Comparison of ENCODE assay signal across 8 mouse cellular contexts in genomic region chrX:48593721-48594098, GRCm38 (mm10). TPM values are rescaled to one million over a fixed set of nuclear protein-coding genes. Genes with fewer than 3 reads are reported as not detected.
DNase-seq lines count a peak whose midpoint lies in the region; ATAC-seq and TF ChIP-seq lines count a peak whose summit lies in the region.

No protein-coding gene starts in this region.

- no peaks in the 10 kb centered on the region for H3K4me1 ChIP-seq in neural tube, embryonic 11.5 days (ENCODE audit: control insufficient read depth, insufficient read depth, low read length)
- peaks cover 8% of the 10 kb centered on the region; the same call in 1 of the 2 replicates for H3K4me1 ChIP-seq in forebrain, embryonic 15.5 days
- H3K4me1 ChIP-seq in liver, embryonic 14.5 days (replicated peaks; ENCODE audit: control insufficient read depth in 2 of 2, insufficient read depth in 2 of 2, low read length in 1 of 2): peaks cover 0 to 3% of the 10 kb centered on the region in 2 experiments; a peak in 1 of 4 replicates

- DNase-seq in cerebellum, adult 8-10 months: peak; percentile 6
- no peak for DNase-seq in cerebellum, postnatal 25 days
- DNase-seq in neural tube, embryonic 11.5 days (ENCODE audit: low spot score): no peak
- DNase-seq in neural tube, embryonic 10.5 days (ENCODE audit: extremely low spot score, low spot score): no peak
- DNase-seq in liver, embryonic 14.5 days (ENCODE audit: low read depth in 3 of 3, low spot score in 3 of 3): no peak
- DNase-seq in spleen, adult 18-20 months: no peak

- peak overlapping the region; percentile 57 for H3K4me3 ChIP-seq in neural tube, embryonic 11.5 days (ENCODE audit: low read depth, low read length)
- peak overlapping the region; percentile 71 for H3K4me3 ChIP-seq in forebrain, embryonic 15.5 days
- peak overlapping the region; percentile 70 to 75 for H3K4me3 ChIP-seq in liver, embryonic 14.5 days (ENCODE audit: insufficient read depth in 1 of 2, low read depth in 2 of 2, low read length in 2 of 2)

- no peaks in the 10 kb centered on the region for H3K36me3 ChIP-seq in neural tube, embryonic 11.5 days (ENCODE audit: control insufficient read depth, insufficient read depth, low read length)
- peaks cover 9% of the 10 kb centered on the region; the same call in 1 of the 2 replicates for H3K36me3 ChIP-seq in forebrain, embryonic 15.5 days
- peaks cover 3% of the 10 kb centered on the region; the same call in 1 of the 2 replicates for H3K36me3 ChIP-seq in liver, embryonic 14.5 days (replicated peaks; ENCODE audit: control insufficient read depth, insufficient read depth, low read depth)

- H3K27me3 ChIP-seq in neural tube, embryonic 11.5 days (ENCODE audit: control insufficient read depth, insufficient read depth, low read length): no peaks in the 10 kb centered on the region
- no peaks in the 10 kb centered on the region for H3K27me3 ChIP-seq in forebrain, embryonic 15.5 days
- no peaks in the 10 kb centered on the region for H3K27me3 ChIP-seq in liver, embryonic 14.5 days (ENCODE audit: control insufficient read depth, insufficient read depth, low read length)

- WGBS in neural tube, embryonic 11.5 days: 28% methylated on average over 13 of the region's 15 CpGs
- 34% methylated on average over 15 of the region's 15 CpGs for WGBS in forebrain, embryonic 15.5 days
- 17% methylated on average over 11 of the region's 15 CpGs for WGBS in liver, embryonic 14.5 days (ENCODE audit: insufficient replicate concordance)

- no peak for TF ChIP-seq CTCF in liver, embryonic 14.5 days (IDR thresholded peaks at IDR 0.05; ENCODE audit: low read depth)

- TF ChIP-seq EP300 in liver, embryonic 14.5 days (IDR thresholded peaks at IDR 0.05; ENCODE audit: low read depth): no peak

- peak; percentile 45 for ATAC-seq in neural tube, embryonic 11.5 days (ENCODE audit: insufficient read depth, low FRiP score, low TSS enrichment)
- ATAC-seq in forebrain, embryonic 15.5 days (replicated peaks): peak; percentile 47; the same call in 1 of the 2 replicates
- ATAC-seq in liver, embryonic 14.5 days (ENCODE audit: insufficient read depth): peak; percentile 23; the same call in 1 of the 2 replicates
- ATAC-seq in monocyte, adult 5-6 weeks (replicated peaks; ENCODE audit: insufficient number of reproducible peaks, low FRiP score, low TSS enrichment, poor library complexity, severe bottlenecking): no peak

- peak overlapping the region; percentile 34 for H3K4me2 ChIP-seq in neural tube, embryonic 11.5 days (ENCODE audit: low read depth)
- peak overlapping the region; percentile 38 for H3K4me2 ChIP-seq in forebrain, embryonic 15.5 days (replicated peaks)
- H3K4me2 ChIP-seq in liver, embryonic 14.5 days (ENCODE audit: low read depth): peak overlapping the region; percentile 70

- no peaks in the 10 kb centered on the region for H3K9me3 ChIP-seq in neural tube, embryonic 11.5 days (ENCODE audit: control insufficient read depth, low read length)
- H3K9me3 ChIP-seq in forebrain, embryonic 15.5 days: no peaks in the 10 kb centered on the region
- no peaks in the 10 kb centered on the region for H3K9me3 ChIP-seq in liver, embryonic 14.5 days (ENCODE audit: control insufficient read depth, low read length)

- peak overlapping the region; percentile 69 for H3K9ac ChIP-seq in neural tube, embryonic 11.5 days (ENCODE audit: low read length)
- peak overlapping the region; percentile 78 for H3K9ac ChIP-seq in forebrain, embryonic 15.5 days (replicated peaks)
- peak overlapping the region; percentile 68 for H3K9ac ChIP-seq in liver, embryonic 14.5 days (replicated peaks)

- peak overlapping the region; percentile 58 for H3K27ac ChIP-seq in neural tube, embryonic 11.5 days (ENCODE audit: low read depth, low read length)
- peak overlapping the region; percentile 86 for H3K27ac ChIP-seq in forebrain, embryonic 15.5 days (replicated peaks)
- H3K27ac ChIP-seq in liver, embryonic 14.5 days: no peak overlapping the region

RNA-seq across cellular contexts. Expression of gene Zfp280c, which starts 0.6 kb away (rescaled TPM):
- 15.8 and 19.1 TPM in 2 replicates for polyA plus RNA-seq in neural tube, embryonic 11.5 days (2014; fragmentation: Nextera tagmentation; extraction: Ambion mirVana)
- 11.0 and 13.9 TPM in 2 replicates for polyA plus RNA-seq in forebrain, embryonic 15.5 days (2015; fragmentation: Nextera tagmentation; extraction: Ambion mirVana)
- polyA plus RNA-seq in liver, embryonic 14.5 days (2012; rRNA removed): 5.2 and 5.4 TPM in 2 replicates
- 2.1 and 4.4 TPM in 2 replicates for polyA plus RNA-seq in liver, embryonic 14.5 days (2014; fragmentation: Nextera tagmentation; extraction: Ambion mirVana)
- 6.9 to 21.2 TPM (median 11.5 TPM) in 3 replicates for total RNA-seq in monocyte, adult 5-6 weeks (2017)

RNA-seq across cellular contexts. Expression of gene Slc25a14, which starts 29.5 kb away (rescaled TPM):
- polyA plus RNA-seq in neural tube, embryonic 11.5 days (2014; fragmentation: Nextera tagmentation; extraction: Ambion mirVana): 26.7 and 27.2 TPM in 2 replicates
- polyA plus RNA-seq in forebrain, embryonic 15.5 days (2015; fragmentation: Nextera tagmentation; extraction: Ambion mirVana): 46.4 and 48.7 TPM in 2 replicates
- 1.8 and 2.2 TPM in 2 replicates for polyA plus RNA-seq in liver, embryonic 14.5 days (2012; rRNA removed)
- polyA plus RNA-seq in liver, embryonic 14.5 days (2014; fragmentation: Nextera tagmentation; extraction: Ambion mirVana): 3.6 and 4.5 TPM in 2 replicates
- 5.8 to 11.1 TPM (median 7.9 TPM) in 3 replicates for total RNA-seq in monocyte, adult 5-6 weeks (2017)
